Mouse (Mus musculus) small intestine, adult 2 months (tissue): ENCODE results near the gene Tas2r143.

Experiments
- CTCF ChIP-seq: fragments of 200-500 bp; IDR thresholded peaks from 2 replicates; pipeline ENCODE4 v1.5.1; 2012; ENCODE audit warnings: low read depth, mild to moderate bottlenecking, control low read depth, inconsistent platforms, low read length, moderate library complexity, mixed read lengths; ENCODE audit not compliant: insufficient replicate concordance, insufficient read length; ENCODE audit errors: extremely low read depth
- POLR2A ChIP-seq: fragments of 200-500 bp; IDR thresholded peaks from 2 replicates; pipeline ENCODE4 v1.6.1; 2012; ENCODE audit warnings: low read depth, mild to moderate bottlenecking, control low read depth, inconsistent platforms, low read length, moderate library complexity

GRCm38 (mm10) chr6:42362974-42363373 lies 37.1 kb upstream of the Tas2r143 start:
- TF ChIP-seq POLR2A: no peak
- TF ChIP-seq CTCF: no peak
